Mouse (Mus musculus) T-cell, adult 2 months (primary cell): ENCODE measurements around the gene Rxra.
A peak's percentile ranks its signal among the peaks of the same experiment; 100 is the strongest.

Experiments used
- DNase-seq: peaks from one replicate; pipeline ENCODE4 v3.0.0; 2022; ENCODE audit warnings: low spot score

Gene Rxra

DNA sequence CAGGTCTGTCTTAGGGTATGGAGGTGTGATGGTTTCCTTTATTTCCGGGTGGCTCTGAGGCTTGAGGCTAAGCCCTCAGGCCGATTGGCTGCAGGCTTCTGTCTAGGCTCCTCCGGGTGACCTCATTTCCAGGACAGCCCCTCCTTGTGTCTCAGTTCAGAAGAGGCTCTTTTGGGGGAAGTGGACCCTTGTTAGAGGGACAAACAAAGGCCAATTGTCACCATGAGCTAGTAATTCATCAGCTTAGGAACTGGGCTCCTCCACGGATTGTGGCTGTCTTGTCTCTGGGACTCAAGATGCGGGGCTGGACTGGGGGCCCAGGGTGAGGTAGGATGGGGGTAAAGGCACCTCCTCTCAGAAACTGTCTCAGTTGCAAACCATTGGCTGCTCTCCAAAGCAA lies 5.5 kb upstream of the Rxra start:
- DNase-seq: no peak

DNA sequence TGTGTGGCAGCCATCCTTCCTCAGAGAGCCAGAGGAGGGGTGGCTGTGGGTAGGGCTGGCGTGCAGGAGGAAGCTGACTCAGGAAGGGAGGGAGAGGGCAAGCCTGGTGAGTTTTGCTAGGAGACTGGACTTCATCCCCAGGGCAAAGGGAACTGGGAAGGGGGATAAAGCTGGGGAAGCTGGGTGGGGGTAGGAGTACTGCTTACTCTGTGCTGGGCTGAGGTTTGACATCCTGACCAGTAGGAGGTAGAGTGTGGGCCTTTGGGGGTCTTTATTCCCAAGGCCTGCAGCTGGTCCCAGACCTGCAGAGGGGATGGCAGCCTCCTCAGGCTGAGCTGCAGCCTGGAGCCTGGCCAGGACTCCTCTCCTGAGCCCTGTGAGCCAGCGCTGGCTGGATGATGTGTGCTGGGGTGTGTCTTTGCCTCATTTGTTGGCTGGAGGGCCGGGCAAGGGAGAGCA lies 4.6 kb upstream of the Rxra start:
- no peak for DNase-seq

DNA sequence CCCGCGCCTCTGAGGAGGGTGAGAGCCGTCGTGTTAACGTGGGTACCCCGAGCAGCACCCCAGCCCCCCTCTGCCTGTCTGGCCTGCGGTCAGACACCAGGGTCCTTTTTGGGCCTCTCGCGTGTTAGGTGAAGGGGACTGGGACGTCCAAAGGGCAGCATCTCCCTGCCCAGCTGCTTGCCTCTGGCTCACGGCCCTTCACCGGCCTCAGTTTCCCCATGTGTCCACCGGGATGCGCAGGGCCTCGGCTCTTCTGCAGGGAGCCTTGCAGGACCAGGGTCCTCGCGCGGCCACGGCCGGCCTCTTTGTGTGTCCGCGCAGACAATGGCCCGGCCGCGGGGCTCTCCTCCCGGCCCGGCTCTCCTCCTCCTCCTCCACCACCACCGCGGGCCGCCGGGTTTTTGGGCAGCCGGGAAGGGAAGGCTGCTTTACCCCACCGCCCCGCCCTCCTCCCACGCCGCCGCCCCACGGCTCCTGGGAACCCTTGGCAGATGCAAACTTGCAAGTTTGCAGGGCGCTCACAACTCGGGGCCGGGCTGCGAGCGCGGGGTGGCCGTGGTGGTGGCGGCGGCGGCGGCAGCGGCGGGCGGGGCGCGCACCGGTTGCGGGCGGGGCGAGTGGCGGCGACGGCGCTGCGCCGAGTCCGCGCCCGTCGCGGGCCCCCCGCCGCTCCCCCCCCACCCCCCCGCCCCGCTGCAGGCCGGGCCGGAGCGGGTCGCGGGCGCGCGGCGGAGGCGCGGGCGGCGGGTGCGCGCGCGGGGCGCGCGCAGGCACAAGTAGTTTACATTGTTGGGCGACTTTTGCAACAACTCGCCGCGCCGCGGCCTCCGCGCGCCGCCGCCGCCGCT lies 462 bp downstream of the Rxra start:
- peak; percentile 47 for DNase-seq

- DNase-seq: peak; percentile 13
These were observed 1.4 kb downstream of the Rxra start for GRCm38 (mm10) chr2:27677411-27678310.

- no peak for DNase-seq
These were observed 2.1 kb downstream of the Rxra start for GRCm38 (mm10) chr2:27678331-27678730.

DNA sequence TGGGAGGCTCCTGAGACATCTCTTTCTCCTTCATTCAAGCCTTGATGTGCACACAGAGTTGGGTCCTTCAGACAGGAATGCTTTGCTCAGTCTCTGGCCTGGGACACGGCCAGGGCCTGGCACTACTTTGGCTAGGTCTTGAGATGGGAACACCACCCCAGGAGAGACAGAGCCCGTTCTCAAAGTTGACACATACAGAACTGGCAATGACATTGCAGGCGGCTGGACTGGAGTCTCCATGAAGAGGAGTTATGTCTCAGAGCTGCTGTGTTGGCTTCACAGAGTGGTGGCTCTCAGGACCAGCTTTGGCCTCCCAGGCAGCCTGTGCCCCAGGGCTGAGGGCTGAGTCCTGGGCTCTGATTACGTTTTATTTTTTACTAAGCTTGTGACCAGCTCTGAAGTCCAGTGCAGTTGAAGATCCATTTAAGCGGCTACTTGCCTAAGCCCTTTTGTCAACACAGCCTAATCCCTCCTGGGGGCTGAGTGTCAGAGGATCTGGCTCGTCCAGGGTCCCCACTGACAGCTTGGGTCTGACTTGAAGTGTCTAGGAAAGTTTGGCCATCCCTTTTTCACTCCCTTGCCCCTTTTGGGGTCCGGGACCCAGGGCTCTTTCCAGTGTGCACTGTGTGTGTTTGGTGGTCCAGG lies 2.7 kb downstream of the Rxra start:
- DNase-seq: no peak

DNA sequence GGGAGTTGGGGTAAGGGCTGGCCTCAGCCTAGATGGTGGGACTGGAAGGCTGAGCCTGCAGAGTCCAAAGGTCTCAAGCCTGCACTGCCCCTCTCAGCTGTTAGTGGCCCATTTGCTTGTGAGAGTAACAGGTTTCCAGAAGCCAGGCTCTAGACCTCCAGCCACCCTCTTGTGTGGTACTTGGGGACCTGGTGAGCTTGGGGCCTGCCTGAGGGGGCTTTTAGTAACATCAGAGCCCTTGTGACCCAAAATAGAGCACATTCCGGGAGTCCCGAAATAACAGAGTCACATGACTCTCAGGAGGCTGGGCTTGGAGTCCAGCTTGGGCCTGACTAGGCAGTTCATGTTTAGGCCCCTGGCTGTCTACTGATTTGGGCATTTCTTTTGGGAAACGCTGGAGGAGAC lies 3.4 kb downstream of the Rxra start:
- no peak for DNase-seq

GRCm38 (mm10) chr2:27680058-27680457 lies 3.8 kb downstream of the Rxra start:
- no peak for DNase-seq

DNA sequence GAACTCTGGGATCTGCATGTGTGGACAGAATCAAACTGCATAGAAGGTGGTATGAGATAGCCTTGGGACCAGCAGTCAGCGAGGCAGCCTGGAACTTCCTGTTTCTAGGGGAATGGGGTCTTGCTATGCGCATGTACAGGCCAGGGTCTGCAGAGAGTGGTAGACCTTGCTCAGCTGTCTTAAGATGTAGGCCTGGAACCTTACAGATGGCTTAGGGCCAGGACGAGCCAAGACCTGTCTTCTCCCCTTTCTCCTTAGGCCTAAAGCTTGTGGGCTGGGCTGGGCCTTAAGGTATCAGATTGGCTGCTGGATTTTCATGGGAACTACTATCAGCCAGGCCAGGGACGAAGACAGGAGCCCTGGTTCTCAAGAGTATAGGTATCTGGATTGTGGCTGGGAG lies 4.4 kb downstream of the Rxra start:
- DNase-seq: no peak

- DNase-seq: no peak
These were observed 5.2 kb downstream of the Rxra start for GRCm38 (mm10) chr2:27681426-27681825.

DNA sequence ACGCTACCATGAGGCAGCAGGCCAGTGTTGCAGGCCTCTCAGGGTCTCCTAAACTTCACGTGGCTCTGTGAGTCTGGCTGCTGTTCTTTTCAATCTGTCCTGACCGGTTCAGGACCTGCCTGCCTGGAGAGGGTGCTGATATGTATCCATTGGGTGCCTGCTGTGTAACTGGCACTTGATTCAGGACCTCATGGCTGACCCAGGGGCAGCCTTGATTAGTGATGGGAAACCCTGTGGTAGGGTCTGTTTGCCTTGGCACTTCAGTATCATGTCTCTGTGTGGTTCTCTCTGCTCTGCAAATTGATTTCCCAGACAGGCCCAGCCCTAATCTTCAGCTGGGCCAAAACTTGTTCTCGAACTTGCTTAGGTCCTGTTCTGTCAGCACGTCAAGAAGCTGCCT lies 5.9 kb downstream of the Rxra start:
- DNase-seq: no peak

GRCm38 (mm10) chr2:27684017-27684657 lies 7.9 kb downstream of the Rxra start:
- DNase-seq: no peak

DNA sequence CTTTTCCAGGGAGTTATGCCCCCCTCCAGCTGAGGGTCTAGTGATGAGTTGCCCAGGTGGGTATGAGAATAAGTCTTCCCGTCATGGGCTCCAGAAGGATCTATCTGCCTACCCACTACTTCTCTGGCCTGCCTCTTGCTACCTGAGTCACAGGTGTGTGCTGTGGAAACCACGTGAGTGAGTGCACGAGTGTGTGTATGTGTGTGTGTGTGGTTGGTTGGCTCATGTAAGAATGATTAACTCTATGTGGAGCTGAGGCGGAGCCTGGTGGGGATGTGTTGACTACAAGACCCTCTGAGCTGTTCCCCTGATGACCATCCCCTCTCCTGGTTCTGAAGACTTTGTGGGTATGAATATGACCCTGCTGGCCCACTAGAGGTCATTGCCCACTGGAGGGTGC lies 9.7 kb downstream of the Rxra start:
- no peak for DNase-seq

- no peak for DNase-seq
These were observed 10.1 kb downstream of the Rxra start for GRCm38 (mm10) chr2:27686335-27686734.

- DNase-seq: no peak
These were observed 10.8 kb downstream of the Rxra start for GRCm38 (mm10) chr2:27687041-27687440.

DNA sequence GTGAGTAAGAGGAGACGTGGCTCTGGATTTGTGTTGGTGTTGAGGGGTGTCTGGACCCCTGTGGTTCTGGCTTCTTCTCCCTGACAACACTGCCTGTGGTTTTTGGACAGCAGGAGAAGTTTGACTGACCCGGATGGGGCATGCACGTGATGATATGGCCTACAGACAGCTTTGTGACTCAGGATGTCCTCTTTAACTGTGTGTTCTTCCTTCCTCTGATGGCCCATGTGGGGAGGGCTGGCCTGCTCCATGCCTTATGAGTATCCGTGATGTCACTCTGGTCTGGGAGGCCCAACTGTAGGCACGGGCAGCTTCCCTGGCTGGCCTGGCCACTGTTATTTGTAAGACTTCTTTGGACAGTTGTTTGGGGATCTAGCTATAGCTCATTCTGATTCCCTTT lies 11.7 kb downstream of the Rxra start:
- no peak for DNase-seq

DNA sequence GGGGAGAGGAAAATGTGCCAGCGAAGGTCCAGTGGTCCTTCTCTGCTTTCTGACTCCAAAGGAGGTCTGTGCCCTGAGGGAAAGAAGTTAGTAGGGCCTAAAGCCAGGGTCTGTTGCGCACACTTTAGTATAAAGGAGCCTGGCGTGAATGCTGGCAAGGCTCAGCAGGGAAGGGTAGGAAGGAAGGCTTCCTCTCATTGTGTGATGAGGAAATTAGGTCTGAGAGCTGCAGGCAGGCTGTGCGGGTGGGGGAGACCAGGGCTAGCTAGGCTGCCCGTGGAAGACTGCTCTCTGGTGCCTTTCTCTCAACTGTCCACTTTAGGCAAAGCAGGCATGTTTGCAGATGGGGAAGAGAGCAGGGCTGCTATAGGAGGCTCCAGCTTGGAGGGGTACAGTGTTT lies 14.5 kb downstream of the Rxra start:
- no peak for DNase-seq

DNA sequence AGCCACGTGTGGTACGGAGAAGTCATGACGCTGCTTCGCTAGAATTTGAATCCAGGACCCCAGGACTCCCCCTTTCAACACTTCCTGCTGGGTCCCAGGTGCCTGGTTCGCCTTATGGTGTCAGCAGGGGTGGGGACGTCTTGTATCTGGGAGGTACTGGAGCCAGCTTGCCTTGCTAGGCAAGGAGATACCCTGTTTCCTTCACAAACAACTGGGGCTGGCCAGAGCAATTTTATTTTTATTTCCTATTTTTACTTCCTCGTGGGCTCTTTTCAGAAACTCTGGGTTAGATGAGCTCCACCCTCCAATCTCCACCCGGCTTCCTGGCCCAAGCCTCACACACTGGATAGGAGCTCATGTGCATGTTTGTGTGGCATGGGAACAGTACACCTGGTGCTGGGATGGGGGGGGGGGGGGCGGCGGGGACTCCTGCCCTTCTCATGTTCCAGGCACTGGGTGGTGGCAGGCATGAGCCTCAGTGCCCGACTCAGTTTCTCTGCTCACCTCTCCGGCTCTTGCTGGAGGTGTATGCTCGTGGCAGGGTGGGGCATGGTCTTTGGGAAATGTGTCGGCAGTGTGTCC lies 15.0 kb downstream of the Rxra start:
- DNase-seq: no peak

DNA sequence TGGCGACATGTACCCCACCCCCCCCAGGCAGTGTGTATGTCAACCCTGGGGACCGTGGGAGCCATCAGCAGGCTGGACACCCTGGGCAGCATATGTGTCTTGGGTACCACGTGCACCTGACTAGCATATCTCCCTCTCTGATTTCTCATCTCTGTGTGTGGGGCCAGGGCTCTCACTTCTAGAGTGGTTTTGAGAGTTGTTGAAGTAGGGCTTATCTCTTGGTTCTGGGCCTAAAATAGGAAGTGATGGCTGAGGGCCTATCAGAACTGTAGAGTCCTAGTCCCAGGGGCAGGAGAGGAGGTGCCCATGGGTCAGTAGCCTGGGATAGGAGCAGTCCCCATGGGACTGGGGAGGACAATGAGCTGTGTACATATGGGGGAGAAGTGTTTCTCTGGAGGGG lies 16.4 kb downstream of the Rxra start:
- no peak for DNase-seq

- DNase-seq: peak; percentile 71
These were observed 17.4 kb downstream of the Rxra start for GRCm38 (mm10) chr2:27693684-27694083.

GRCm38 (mm10) chr2:27699574-27699973 lies 23.3 kb downstream of the Rxra start:
- no peak for DNase-seq

DNA sequence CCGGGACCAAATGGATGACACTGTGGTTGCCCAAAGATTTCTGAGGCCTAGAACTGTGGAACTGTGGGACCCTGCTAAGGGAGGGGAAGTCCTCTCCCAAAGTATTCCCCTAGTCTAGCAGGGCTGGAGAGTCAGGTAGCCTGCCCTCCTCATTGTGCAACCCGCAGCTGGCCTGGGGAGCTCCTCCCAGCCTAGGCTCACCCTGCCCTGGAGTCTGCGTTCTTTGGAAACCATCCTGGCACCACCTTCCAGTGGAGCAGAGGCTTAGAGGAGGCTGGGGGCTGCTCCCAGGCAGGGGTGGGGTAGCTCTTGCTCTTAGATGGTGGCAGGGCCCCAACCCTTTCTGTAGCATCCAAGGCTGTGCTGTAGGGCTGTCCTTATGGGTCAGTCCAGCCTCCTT lies 26.0 kb downstream of the Rxra start:
- no peak for DNase-seq
